Mouse (Mus musculus): ENCODE results near the gene Fdx1l. TPM values are rescaled to one million over a fixed set of nuclear protein-coding genes. Genes with fewer than 3 reads are reported as not detected.
A peak's percentile ranks its signal among the peaks of the same experiment; 100 is the strongest.

Fdx1l gene
- polyA plus RNA-seq, 1 experiment from 2014 or later, result 63.9 TPM

DNA sequence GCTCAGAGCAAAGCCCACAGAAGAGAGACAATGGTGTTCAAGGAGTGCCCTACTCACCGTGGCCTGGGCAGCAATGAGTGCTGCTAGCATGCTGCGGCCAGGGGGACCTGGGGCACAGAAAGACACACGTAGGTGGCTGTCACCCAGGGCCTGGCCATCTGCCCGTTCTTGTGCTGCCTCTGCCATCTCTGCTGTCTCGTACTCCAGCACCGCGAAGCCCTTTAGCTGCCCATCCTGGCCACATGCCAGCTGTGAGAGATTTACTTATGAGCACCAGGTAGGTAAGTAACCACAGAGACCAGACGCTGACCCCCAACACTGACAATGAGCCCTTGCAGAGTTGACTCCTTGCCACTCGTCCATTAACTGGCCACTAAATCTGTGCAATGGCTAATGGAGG, 7.7 kb upstream of the Fdx1l start:
- ATAC-seq (replicated peaks; ENCODE audit: low FRiP score, low read depth), result no peak
- no peak for DNase-seq (ENCODE audit: low spot score)
- no peaks in the 10 kb centered on the region for H3K4me1 ChIP-seq (replicated peaks; ENCODE audit: insufficient read depth, low read length)
- no peak overlapping the region for H3K4me2 ChIP-seq (ENCODE audit: low read length)
- peaks cover 86% of the 10 kb centered on the region for H3K36me3 ChIP-seq (ENCODE audit: insufficient read depth, low read length)
- TF ChIP-seq CTCF (IDR thresholded peaks at IDR 0.05; ENCODE audit: low read depth), result no peak
- H3K27ac ChIP-seq, result no peak overlapping the region
- H3K4me3 ChIP-seq (replicated peaks; ENCODE audit: low read depth, low read length), result no peak overlapping the region
- WGBS, result 95% methylated on average over 9 of the region's 9 CpGs
- H3K27me3 ChIP-seq (ENCODE audit: insufficient read depth, low read length), result no peaks in the 10 kb centered on the region
- no peak overlapping the region for H3K9ac ChIP-seq (ENCODE audit: low read depth, low read length)
- no peaks in the 10 kb centered on the region for H3K9me3 ChIP-seq (replicated peaks; ENCODE audit: low read length)

DNA sequence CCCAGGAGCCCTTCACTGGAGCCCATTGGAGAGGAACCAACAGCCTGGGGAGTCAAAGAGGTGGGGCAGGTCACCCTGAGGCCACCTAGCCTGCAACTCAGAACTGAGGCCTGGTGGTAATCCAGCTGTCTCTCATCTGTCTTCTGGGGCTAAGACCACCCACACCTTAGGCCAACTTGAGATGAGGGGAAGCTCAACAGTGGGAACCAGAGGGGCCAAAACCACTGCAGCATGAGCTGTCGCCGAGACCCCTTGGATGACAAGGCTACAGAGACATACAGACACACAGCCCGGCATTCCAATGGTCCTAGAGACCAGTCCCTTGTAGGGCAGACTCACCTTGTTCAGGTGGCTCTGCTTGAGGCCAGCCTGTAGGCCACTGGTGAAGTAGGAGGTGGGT, 2.2 kb upstream of the Fdx1l start:
- no peak for DNase-seq (ENCODE audit: low spot score)
- Histone ChIP-seq H3K4me2 (ENCODE audit: low read length) (no peak overlapping the region), H3K27ac (no peak overlapping the region), H3K4me1 (replicated peaks; ENCODE audit: insufficient read depth, low read length) (0 out of 2 replicates have a peak, but pooled peaks cover 9% of the 10 kb centered on the region), H3K9ac (ENCODE audit: low read depth, low read length) (no peak overlapping the region), H3K36me3 (ENCODE audit: insufficient read depth, low read length) (peaks cover 46% of the 10 kb centered on the region), H3K27me3 (ENCODE audit: insufficient read depth, low read length) (no peaks in the 10 kb centered on the region), H3K9me3 (replicated peaks; ENCODE audit: low read length) (no peaks in the 10 kb centered on the region), H3K4me3 (replicated peaks; ENCODE audit: low read depth, low read length) (no peak overlapping the region)
- no peak for TF ChIP-seq CTCF (IDR thresholded peaks at IDR 0.05; ENCODE audit: low read depth)
- 100% methylated on average over 3 of the region's 3 CpGs for WGBS
- ATAC-seq (replicated peaks; ENCODE audit: low FRiP score, low read depth), result no peak

DNA sequence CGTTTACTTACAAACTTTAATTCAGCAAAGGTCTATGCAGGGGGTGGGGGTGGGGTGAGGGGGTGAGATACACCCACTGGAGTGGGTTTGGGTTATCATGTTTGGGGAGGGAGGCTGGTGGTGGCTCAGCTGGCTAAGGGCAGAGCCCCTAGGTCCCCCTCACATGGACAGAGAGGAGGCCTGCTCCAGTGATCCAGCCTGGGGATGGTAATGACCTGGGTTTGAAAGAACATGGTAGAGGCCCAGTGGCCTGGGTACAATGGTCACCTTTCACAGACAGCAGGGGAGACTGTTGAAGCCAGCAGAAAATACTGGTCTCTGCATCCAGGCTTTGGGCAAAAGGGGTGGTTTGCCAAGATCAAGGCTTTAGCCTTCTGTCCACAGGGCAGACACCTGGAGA, 759 bp upstream of the Fdx1l start:
- no peak overlapping the region for H3K4me3 ChIP-seq (replicated peaks; ENCODE audit: low read depth, low read length)
- peaks cover 39% of the 10 kb centered on the region for H3K36me3 ChIP-seq (ENCODE audit: insufficient read depth, low read length)
- H3K4me2 ChIP-seq (ENCODE audit: low read length), result no peak overlapping the region
- DNase-seq (ENCODE audit: low spot score), result no peak
- 75% methylated on average over 1 of the region's 1 CpGs for WGBS
- no peaks in the 10 kb centered on the region for H3K27me3 ChIP-seq (ENCODE audit: insufficient read depth, low read length)
- H3K27ac ChIP-seq, result peak overlapping the region; percentile 75
- H3K9ac ChIP-seq (ENCODE audit: low read depth, low read length), result 0 out of 2 replicates have a peak overlapping the region, but pooled peaks have one; percentile 8
- no peaks in the 10 kb centered on the region for H3K9me3 ChIP-seq (replicated peaks; ENCODE audit: low read length)
- ATAC-seq (replicated peaks; ENCODE audit: low FRiP score, low read depth), result no peak
- H3K4me1 ChIP-seq (replicated peaks; ENCODE audit: insufficient read depth, low read length), result 0 out of 2 replicates have a peak, but pooled peaks cover 9% of the 10 kb centered on the region
- TF ChIP-seq CTCF (IDR thresholded peaks at IDR 0.05; ENCODE audit: low read depth), result no peak

DNA sequence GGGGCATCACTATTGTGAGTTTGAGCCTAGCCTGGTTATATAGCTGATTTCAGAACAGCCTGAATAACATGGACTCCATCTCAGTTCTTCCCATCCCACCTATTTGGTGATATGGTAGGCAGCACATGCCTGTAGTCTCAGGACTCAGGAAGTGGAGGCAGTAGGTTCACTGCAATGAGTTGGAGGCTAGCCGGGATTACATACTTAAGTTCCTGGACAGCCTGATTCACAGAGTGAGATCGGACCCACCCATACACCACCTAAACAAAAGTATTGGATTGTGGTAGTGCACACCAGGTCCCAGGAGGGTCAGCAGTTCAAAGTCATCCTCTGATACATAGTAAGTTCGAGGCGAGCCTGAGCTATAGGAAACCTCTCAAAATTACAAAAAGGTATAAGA, 773 bp downstream of the Fdx1l start:
- Histone ChIP-seq H3K4me2 (ENCODE audit: low read length) (peak overlapping the region; percentile 95), H3K36me3 (ENCODE audit: insufficient read depth, low read length) (peaks cover 31% of the 10 kb centered on the region), H3K27ac (0 out of 2 replicates have a peak overlapping the region, but pooled peaks have one; percentile 75), H3K27me3 (ENCODE audit: insufficient read depth, low read length) (no peaks in the 10 kb centered on the region), H3K9ac (ENCODE audit: low read depth, low read length) (peak overlapping the region; percentile 88), H3K4me3 (replicated peaks; ENCODE audit: low read depth, low read length) (peak overlapping the region; percentile 83), H3K4me1 (replicated peaks; ENCODE audit: insufficient read depth, low read length) (0 out of 2 replicates have a peak, but pooled peaks cover 9% of the 10 kb centered on the region), H3K9me3 (replicated peaks; ENCODE audit: low read length) (no peaks in the 10 kb centered on the region)
- TF ChIP-seq CTCF (IDR thresholded peaks at IDR 0.05; ENCODE audit: low read depth), result no peak
- ATAC-seq (replicated peaks; ENCODE audit: low FRiP score, low read depth) (no peak; the same call in 1 of the 2 replicates), DNase-seq (ENCODE audit: low spot score) (no peak)
- WGBS, result 8% methylated on average over 4 of the region's 4 CpGs

GRCm38 (mm10) chr9:21067006-21067684, 6.3 kb downstream of the Fdx1l start, which contains the start of gene Zglp1:
Gene Zglp1, minus strand, starts transcription at chr9:21067093.
- Histone ChIP-seq H3K4me1 (replicated peaks; ENCODE audit: insufficient read depth, low read length) (0 out of 2 replicates have a peak, but pooled peaks cover 1% of the 10 kb centered on the region), H3K36me3 (ENCODE audit: insufficient read depth, low read length) (peaks cover 18% of the 10 kb centered on the region; the same call in 1 of the 2 replicates), H3K27me3 (ENCODE audit: insufficient read depth, low read length) (no peaks in the 10 kb centered on the region), H3K27ac (no peak within 1 kb of the TSS), H3K4me3 (replicated peaks; ENCODE audit: low read depth, low read length) (no peak within 1 kb of the TSS), H3K9me3 (replicated peaks; ENCODE audit: low read length) (no peaks in the 10 kb centered on the region), H3K4me2 (ENCODE audit: low read length) (no peak within 1 kb of the TSS), H3K9ac (ENCODE audit: low read depth, low read length) (no peak within 1 kb of the TSS)
- no peak for DNase-seq (ENCODE audit: low spot score)
- 87% methylated on average over 27 of the region's 27 CpGs for WGBS
- TF ChIP-seq CTCF (IDR thresholded peaks at IDR 0.05; ENCODE audit: low read depth), result no peak
- ATAC-seq (replicated peaks; ENCODE audit: low FRiP score, low read depth), result no peak

- H3K4me3 ChIP-seq (replicated peaks; ENCODE audit: low read depth, low read length), result no peak overlapping the region
- no peak overlapping the region for H3K4me2 ChIP-seq (ENCODE audit: low read length)
- no peak for ATAC-seq (replicated peaks; ENCODE audit: low FRiP score, low read depth)
- no peak overlapping the region for H3K27ac ChIP-seq
- DNase-seq (ENCODE audit: low spot score), result no peak
- no peaks in the 10 kb centered on the region for H3K4me1 ChIP-seq (replicated peaks; ENCODE audit: insufficient read depth, low read length)
- WGBS, result 92% methylated on average over 2 of the region's 2 CpGs
- H3K27me3 ChIP-seq (ENCODE audit: insufficient read depth, low read length), result no peaks in the 10 kb centered on the region
- TF ChIP-seq CTCF (IDR thresholded peaks at IDR 0.05; ENCODE audit: low read depth), result no peak
- no peak overlapping the region for H3K9ac ChIP-seq (ENCODE audit: low read depth, low read length)
- 0 out of 2 replicates have a peak, but pooled peaks cover 10% of the 10 kb centered on the region for H3K36me3 ChIP-seq (ENCODE audit: insufficient read depth, low read length)
- no peaks in the 10 kb centered on the region for H3K9me3 ChIP-seq (replicated peaks; ENCODE audit: low read length)
Measured at GRCm38 (mm10) chr9:21062928-21063327, 10.5 kb downstream of the Fdx1l start.

Data from kidney, postnatal 0 days (tissue).